Mouse (Mus musculus) brain, embryonic 14.5 days (tissue): ENCODE measurements around the gene Hic1.

Source experiments
- CTCF ChIP-seq: fragments of 200-500 bp; IDR thresholded peaks from 2 replicates; pipeline ENCODE4 v1.5.1; 2012; ENCODE audit warnings: inconsistent platforms, mild to moderate bottlenecking, moderate library complexity, borderline replicate concordance; ENCODE audit not compliant: insufficient read depth, insufficient read length; ENCODE audit errors: extremely low read depth
- POLR2A ChIP-seq: fragments of 200-500 bp; IDR thresholded peaks from 2 replicates; pipeline ENCODE4 v1.6.1; 2012; ENCODE audit warnings: mild to moderate bottlenecking, inconsistent platforms, borderline replicate concordance; ENCODE audit not compliant: poor library complexity, insufficient read depth, insufficient read length, severe bottlenecking; ENCODE audit errors: extremely low read depth

GRCm38 (mm10) chr11:75157901-75158300 is 11.4 kb downstream of the Hic1 start:
- TF ChIP-seq CTCF: no peak
- no peak for TF ChIP-seq POLR2A
